Mouse (Mus musculus) adrenal gland (tissue): Measurements from ENCODE around the gene Katnbl1.

Experiments
- intact Hi-C: fragments of 180-260 bp; cut with DNase I; formaldehyde crosslinking; loops from one replicate; pipeline ENCODE4 v1.15.1; 2025
- long read RNA-seq, 2 experiments: library from polyadenylated mRNA; unstranded; transcript quantifications; one replicate each; pipeline ENCODE4 v2.0.0; 2020; ENCODE audit warnings: borderline replicate concordance in 1 of 2; ENCODE audit not compliant: insufficient replicate concordance in 1 of 2

Gene Katnbl1
- long read RNA-seq, experiment 1, transcript Katnbl1-201 (10 exons, 2,886 nt), result major isoform, 5 of 8 reads
- long read RNA-seq, experiment 1, partial matches to known transcripts, result 0 of 8 reads
- long read RNA-seq, experiment 1, other reads (novel, unspliced or antisense), result 2 of 8 reads
- long read RNA-seq, experiment 2, transcript Katnbl1-201 (10 exons, 2,886 nt), result major isoform, 9 of 14 reads
- long read RNA-seq, experiment 2, partial matches to known transcripts, result 0 of 14 reads
- long read RNA-seq, experiment 2, other reads (novel, unspliced or antisense), result 4 of 14 reads

- intact Hi-C loops, result loop anchor here (2.0 to 5.0 kb wide), 2 partner anchors 78 to 102 kb away; partner anchors contain the start of gene Chrm5
These were observed at the start of gene Katnbl1 for GRCm38 (mm10) chr2:112378973-112379898. TSS of gene Katnbl1 (plus strand) at chr2:112379211.

GRCm38 (mm10) chr2:112332051-112332898 is 46.7 kb upstream of the Katnbl1 start:
- intact Hi-C loops, result loop anchor here (10.0 kb wide), 1 partner anchor 67 kb away; the partner anchor contains the start of genes Gm21985, Nop10 and Slc12a6

GRCm38 (mm10) chr2:112337211-112337610 is 41.8 kb upstream of the Katnbl1 start:
- intact Hi-C loops, result loop anchor here (10.0 kb wide), 1 partner anchor 72 kb away; the partner anchor contains the start of genes Gm21985, Nop10 and Slc12a6

DNA sequence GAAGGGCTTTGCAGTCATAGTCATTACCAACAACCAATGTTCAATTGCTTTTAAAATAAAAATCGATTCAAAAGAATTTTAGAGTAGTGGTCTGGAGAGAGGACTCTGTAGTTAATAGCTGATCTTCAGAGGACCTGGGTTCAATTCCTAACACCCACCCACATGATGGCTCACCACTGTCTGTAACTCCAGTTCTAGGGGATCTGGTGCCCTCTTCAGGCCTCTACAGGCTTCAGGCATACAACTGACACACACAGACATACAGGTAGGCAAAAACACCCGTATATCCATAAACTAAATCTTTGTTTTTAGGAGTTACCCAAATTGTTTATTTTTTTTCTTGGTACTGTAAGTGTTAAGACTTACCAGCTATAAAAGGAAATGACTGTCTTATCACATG is 39.3 kb upstream of the Katnbl1 start:
- intact Hi-C loops, result loop anchor here (10.0 kb wide), 2 partner anchors 75 to 145 kb away; partner anchors contain the start of genes Gm21985, Nop10 and Slc12a6

DNA sequence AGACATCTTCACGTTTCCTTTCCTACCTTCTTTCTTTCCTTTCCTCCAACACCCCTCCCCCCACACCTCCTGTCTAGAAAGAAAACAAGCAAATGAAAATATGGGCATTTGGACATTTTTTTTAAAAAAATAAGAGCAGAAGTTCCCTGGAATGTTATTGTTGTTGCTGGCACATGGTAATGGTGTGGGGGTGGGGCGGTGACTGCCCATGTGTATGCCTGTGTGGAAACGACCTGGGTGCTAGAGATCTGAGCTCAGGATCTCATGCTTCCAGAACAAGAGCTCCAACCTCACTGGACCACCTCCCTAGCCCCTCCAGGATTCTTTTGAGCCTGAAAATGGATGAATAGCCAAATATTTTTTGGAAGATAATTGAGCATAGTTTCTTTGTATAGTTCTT is 37.9 kb upstream of the Katnbl1 start:
- intact Hi-C loops, result loop anchor here (10.0 kb wide), 1 partner anchor 146 kb away; no protein-coding TSS in a partner anchor

- intact Hi-C loops, result loop anchor here (10.0 kb wide), 1 partner anchor 153 kb away; no protein-coding TSS in a partner anchor
These were observed 30.8 kb upstream of the Katnbl1 start for GRCm38 (mm10) chr2:112348246-112348645.

- intact Hi-C loops, result no loop called here
These were observed 25.1 kb upstream of the Katnbl1 start for GRCm38 (mm10) chr2:112353685-112354455.

- intact Hi-C loops, result no loop called here
These were observed 19.4 kb upstream of the Katnbl1 start for GRCm38 (mm10) chr2:112359611-112360010.

DNA sequence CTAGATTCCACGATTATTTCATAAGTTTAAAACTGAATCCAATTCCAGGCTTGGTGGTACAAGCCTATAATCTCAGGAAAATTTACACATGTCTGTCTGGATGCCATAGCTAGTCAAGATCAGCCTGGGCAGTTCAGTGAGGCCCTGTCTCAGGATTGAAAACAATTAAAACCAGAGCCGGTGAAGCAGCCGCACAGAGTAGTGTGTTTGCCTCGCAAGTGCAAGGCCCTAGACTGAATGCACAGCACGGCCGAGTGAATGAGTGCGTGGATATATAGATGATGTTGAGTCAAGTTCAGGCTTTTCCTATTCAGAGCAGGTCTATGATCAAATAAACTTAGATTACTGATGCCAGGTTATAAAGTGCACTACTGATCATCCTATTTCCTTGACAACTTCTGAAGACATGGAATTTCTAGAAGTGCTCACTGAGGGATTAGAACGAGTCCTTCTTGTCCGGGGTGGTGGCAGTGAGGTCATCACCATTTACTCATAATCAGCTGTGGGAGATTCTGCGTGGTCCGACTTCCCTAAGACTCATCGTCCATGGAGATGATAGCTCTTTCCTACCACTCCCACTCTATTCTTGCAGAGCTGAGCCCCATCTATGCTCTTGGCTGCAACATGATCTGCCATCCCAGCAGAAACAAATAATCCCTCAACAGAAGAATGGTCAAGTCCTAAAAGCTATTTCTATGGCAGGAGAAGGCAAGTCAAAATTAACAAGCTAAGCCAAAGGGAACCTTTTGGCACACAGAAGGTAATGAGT is 18.8 kb upstream of the Katnbl1 start:
- intact Hi-C loops, result no loop called here

GRCm38 (mm10) chr2:112360781-112361169 is 18.2 kb upstream of the Katnbl1 start:
- intact Hi-C loops, result no loop called here

- intact Hi-C loops, result no loop called here
These were observed 11.8 kb upstream of the Katnbl1 start for GRCm38 (mm10) chr2:112367222-112367621.

DNA sequence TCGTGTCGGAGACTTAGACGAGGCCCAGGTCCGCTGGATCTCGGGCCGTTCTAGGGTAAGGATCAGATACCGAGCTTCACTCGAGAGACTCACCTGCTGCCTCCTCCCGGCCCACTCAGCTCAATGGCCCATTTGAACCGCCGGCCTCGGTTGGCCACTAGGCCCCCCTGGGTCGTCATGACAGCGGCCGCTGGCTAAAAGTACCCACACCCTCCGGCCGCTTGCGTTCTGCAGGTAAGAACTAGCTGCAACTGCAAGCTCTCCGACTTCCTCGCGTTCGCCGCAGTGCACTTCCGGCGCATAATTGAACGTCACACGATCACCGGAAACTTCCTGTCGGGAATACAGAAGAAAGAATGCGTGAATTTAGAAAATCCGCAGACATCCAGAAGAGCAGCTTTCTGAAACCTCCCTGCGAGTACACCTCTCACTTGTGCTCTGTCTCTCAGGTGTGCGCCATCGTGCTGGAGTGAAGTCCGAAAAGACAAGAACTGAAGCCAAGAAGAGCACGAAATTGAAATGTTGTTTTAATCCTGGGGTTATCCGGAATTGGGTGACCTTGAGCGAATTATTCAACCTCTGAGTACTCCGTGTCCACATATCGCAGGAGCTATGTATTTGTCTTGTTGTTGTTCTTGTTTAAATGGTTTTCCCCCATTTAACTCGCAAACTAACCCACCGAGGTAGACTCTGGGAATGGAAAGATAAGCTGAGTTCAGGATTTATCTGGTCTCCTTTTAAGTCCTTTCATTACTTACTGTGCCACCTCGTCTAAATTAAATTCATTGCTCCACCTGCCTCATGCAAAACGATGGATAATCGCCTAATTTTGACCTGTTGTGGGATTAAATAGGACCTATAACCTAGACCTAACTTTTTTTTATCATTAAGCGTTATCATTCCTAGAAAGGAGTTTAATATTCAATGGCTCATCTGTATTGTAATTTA is 11.0 kb upstream of the Katnbl1 start, which contains the start of gene Emc4:
Emc4 (minus strand) TSS at position 302 of the 948 bp plus-strand sequence.
- intact Hi-C loops, result no loop called here

DNA sequence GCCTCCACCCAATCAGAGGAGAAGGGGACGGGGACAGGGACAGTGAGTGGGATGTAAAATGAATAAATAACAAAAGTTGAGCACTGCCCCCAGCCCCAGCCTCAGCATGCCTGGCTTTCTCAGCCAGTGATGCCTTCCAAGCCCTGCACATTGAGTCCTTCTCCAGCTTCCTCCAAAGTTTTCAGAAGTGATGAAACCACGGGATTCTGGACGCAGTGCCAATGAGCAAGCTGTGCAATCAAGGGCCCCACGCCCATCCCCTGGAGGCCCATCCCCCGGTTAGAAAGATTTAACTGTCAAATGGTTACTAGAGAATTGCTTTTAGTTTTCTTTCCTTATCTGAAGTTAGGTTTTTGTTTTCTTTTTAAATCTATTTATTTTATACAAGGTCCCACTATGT is 9.1 kb upstream of the Katnbl1 start:
- intact Hi-C loops, result no loop called here

DNA sequence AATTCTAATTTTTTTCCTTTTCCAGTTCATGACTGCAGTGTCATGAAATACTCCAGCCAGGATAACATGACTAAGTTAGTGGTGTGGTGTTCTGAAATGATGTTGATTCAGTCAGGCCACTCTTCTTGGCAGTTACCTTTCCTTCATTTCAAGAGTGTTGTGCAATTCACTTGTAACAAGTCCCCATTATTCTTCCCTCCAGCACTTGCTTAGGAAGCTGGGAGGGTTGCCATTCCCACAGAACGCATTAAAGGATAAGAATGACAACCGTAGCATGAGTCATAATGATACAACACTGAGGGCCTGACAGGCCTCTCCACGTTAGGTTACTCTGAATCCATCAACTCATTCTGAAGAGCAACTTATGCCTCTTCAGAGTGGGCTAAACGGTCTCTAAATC is 5.9 kb upstream of the Katnbl1 start:
- intact Hi-C loops, result no loop called here

GRCm38 (mm10) chr2:112374610-112375009 is 4.4 kb upstream of the Katnbl1 start:
- intact Hi-C loops, result loop anchor here (5.0 kb wide), 1 partner anchor 83 kb away; no protein-coding TSS in a partner anchor

- intact Hi-C loops, result no loop called here
These were observed 1.1 kb downstream of the Katnbl1 start for GRCm38 (mm10) chr2:112380131-112380530.

DNA sequence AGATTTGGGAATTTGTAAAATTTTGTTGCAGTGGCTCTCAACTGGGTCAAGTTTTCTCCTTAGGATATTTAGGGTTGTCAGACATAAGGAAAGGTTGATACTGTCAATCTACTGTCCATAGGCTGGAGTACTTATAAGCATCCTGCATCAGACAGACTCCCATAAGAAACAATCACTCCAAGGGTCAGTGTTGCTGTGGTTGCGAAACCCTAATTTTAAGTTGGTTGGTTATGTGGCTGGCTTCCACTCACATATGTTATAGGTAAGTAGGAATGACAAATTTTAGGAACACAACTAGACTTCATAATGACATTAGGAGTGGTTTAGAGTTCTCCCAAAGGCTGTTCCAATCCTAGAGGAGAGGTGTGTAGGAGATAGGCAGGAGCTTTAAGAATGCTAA is 2.2 kb downstream of the Katnbl1 start:
- intact Hi-C loops, result no loop called here

- intact Hi-C loops, result no loop called here
These were observed 11.8 kb downstream of the Katnbl1 start for GRCm38 (mm10) chr2:112390843-112391242.
